Mouse (Mus musculus) neural tube, embryonic 14.5 days (tissue): ENCODE measurements around the gene H13. TPM values are rescaled to one million over a fixed set of nuclear protein-coding genes. Genes with fewer than 3 reads are reported as not detected.

ENCODE experiments used
- ATAC-seq: fragments of 200-750 bp; cut with Nextera tagmentation; 2 replicates; pipeline ENCODE4 v1.8.0; 2017; ENCODE audit warnings: low read depth, mild to moderate bottlenecking, moderate TSS enrichment, moderate library complexity
- H3K27ac ChIP-seq: fragments of 300-500 bp; sonication (generic); 2 replicates; pipeline ENCODE4 v1.5.1; 2014; ENCODE audit warnings: low read depth, mild to moderate bottlenecking, control low read depth, low read length, moderate library complexity, mixed read lengths
- H3K27me3 ChIP-seq: fragments of 300-500 bp; sonication (generic); 2 replicates; pipeline ENCODE4 v1.6.1; 2014; ENCODE audit warnings: low read length; ENCODE audit not compliant: control insufficient read depth, insufficient read depth
- H3K36me3 ChIP-seq: fragments of 300-500 bp; sonication (generic); 2 replicates; pipeline ENCODE4 v1.6.1; 2014; ENCODE audit warnings: low read length, mixed read lengths; ENCODE audit not compliant: control insufficient read depth, insufficient read depth
- H3K4me1 ChIP-seq: fragments of 300-500 bp; sonication (generic); 2 replicates; pipeline ENCODE4 v1.6.1; 2014; ENCODE audit warnings: low read length; ENCODE audit not compliant: control insufficient read depth, insufficient read depth
- H3K4me2 ChIP-seq: fragments of 300-500 bp; sonication (generic); 2 replicates; pipeline ENCODE4 v1.6.1; 2014; ENCODE audit warnings: mild to moderate bottlenecking, low read depth, low read length, control low read depth
- H3K4me3 ChIP-seq: fragments of 300-500 bp; sonication (generic); 2 replicates; pipeline ENCODE4 v1.5.1; 2014; ENCODE audit warnings: low read depth, low read length, control low read depth, mixed read lengths
- H3K9ac ChIP-seq: fragments of 300-500 bp; sonication (generic); replicated peaks from 2 replicates; pipeline ENCODE4 v1.6.1; 2014; ENCODE audit warnings: low read depth, mild to moderate bottlenecking, control low read depth, low read length, mixed read lengths
- H3K9me3 ChIP-seq: fragments of 300-500 bp; sonication (generic); 2 replicates; pipeline ENCODE4 v1.6.1; 2016; ENCODE audit warnings: low read length; ENCODE audit not compliant: control insufficient read depth
- WGBS: fragments of 180-500 bp; shearing (Covaris S2); extraction: QIAGEN DNeasy Blood & Tissue Kit; methylation state at CpG from one replicate; pipeline ENCODE4 v1.1.7; 2014; 5-methylcytosine and 5-hydroxymethylcytosine counted together
- polyA plus RNA-seq: library from polyadenylated mRNA; unstranded; fragments of >200 nt; fragmentation: Nextera tagmentation; extraction: Ambion mirVana; gene quantifications from 2 replicates; pipeline ENCODE4 v1.2.1, GENCODE M21; 2014

The H13 gene
- polyA plus RNA-seq, 1 experiment from 2014 or later: 160 TPM

GRCm38 (mm10) chr2:152738341-152738740 is 69.1 kb downstream of the H13 start:
- 54% methylated on average over 2 of the region's 2 CpGs for whole genome bisulfite sequencing
- ATAC-seq: no peak
- Histone ChIP-seq H3K4me2 (peak overlapping the region; percentile 85), H3K9ac (peak overlapping the region; percentile 3; the same call in 1 of the 2 replicates), H3K27me3 (no peaks in the 10 kb centered on the region), H3K9me3 (no peaks in the 10 kb centered on the region), H3K4me3 (peak overlapping the region; percentile 50), H3K27ac (peak overlapping the region; percentile 22; the same call in 1 of the 2 replicates), H3K36me3 (no peaks in the 10 kb centered on the region), H3K4me1 (peaks cover 25% of the 10 kb centered on the region)

- peak overlapping the region; percentile 33 for H3K4me3 ChIP-seq
- no peaks in the 10 kb centered on the region for H3K9me3 ChIP-seq
- H3K36me3 ChIP-seq: no peaks in the 10 kb centered on the region
- peak overlapping the region; percentile 56; the same call in 1 of the 2 replicates for H3K9ac ChIP-seq
- peaks cover 25% of the 10 kb centered on the region for H3K4me1 ChIP-seq
- H3K27me3 ChIP-seq: no peaks in the 10 kb centered on the region
- no peak overlapping the region for H3K27ac ChIP-seq
- ATAC-seq: peak; percentile 15; the same call in 1 of the 2 replicates
- peak overlapping the region; percentile 85 for H3K4me2 ChIP-seq
- WGBS: 3% methylated on average over 33 of the region's 36 CpGs
Measured at GRCm38 (mm10) chr2:152739031-152739841, 70.0 kb downstream of the H13 start.

- H3K4me2 ChIP-seq: no peak overlapping the region; the same call in 1 of the 2 replicates
- no peaks in the 10 kb centered on the region for H3K9me3 ChIP-seq
- ATAC-seq: no peak
- no peaks in the 10 kb centered on the region for H3K36me3 ChIP-seq
- H3K27me3 ChIP-seq: no peaks in the 10 kb centered on the region
- H3K4me1 ChIP-seq: peaks cover 20% of the 10 kb centered on the region
- no peak overlapping the region for H3K9ac ChIP-seq
- H3K4me3 ChIP-seq: no peak overlapping the region
- H3K27ac ChIP-seq: no peak overlapping the region
- 32% methylated on average over 3 of the region's 3 CpGs for WGBS
Measured at GRCm38 (mm10) chr2:152739842-152740260, 70.6 kb downstream of the H13 start.

- 58% methylated on average over 5 of the region's 5 CpGs for WGBS
- Histone ChIP-seq H3K4me2 (no peak overlapping the region), H3K27me3 (no peaks in the 10 kb centered on the region), H3K4me3 (no peak overlapping the region), H3K27ac (no peak overlapping the region), H3K4me1 (peaks cover 18% of the 10 kb centered on the region), H3K9ac (no peak overlapping the region), H3K9me3 (no peaks in the 10 kb centered on the region), H3K36me3 (no peaks in the 10 kb centered on the region)
- ATAC-seq: no peak
Measured at GRCm38 (mm10) chr2:152740490-152740889, 71.2 kb downstream of the H13 start.

- Histone ChIP-seq H3K4me2 (0 out of 2 replicates have a peak overlapping the region, but pooled peaks have one; percentile 5), H3K36me3 (no peaks in the 10 kb centered on the region), H3K4me3 (no peak overlapping the region), H3K4me1 (peaks cover 12% of the 10 kb centered on the region), H3K27me3 (no peaks in the 10 kb centered on the region), H3K27ac (0 out of 2 replicates have a peak overlapping the region, but pooled peaks have one; percentile 2), H3K9me3 (no peaks in the 10 kb centered on the region), H3K9ac (no peak overlapping the region)
- 50% methylated on average over 14 of the region's 14 CpGs for WGBS
- peak; percentile 38; the same call in 1 of the 2 replicates for ATAC-seq
Measured at GRCm38 (mm10) chr2:152741153-152742041, 72.1 kb downstream of the H13 start.

- H3K36me3 ChIP-seq: no peaks in the 10 kb centered on the region
- no peak overlapping the region for H3K9ac ChIP-seq
- 32% methylated on average over 10 of the region's 10 CpGs for WGBS
- H3K4me1 ChIP-seq: peaks cover 7% of the 10 kb centered on the region; the same call in 1 of the 2 replicates
- no peak overlapping the region for H3K4me3 ChIP-seq
- H3K4me2 ChIP-seq: no peak overlapping the region
- no peaks in the 10 kb centered on the region for H3K9me3 ChIP-seq
- ATAC-seq: peak; percentile 30; the same call in 1 of the 2 replicates
- no peak overlapping the region for H3K27ac ChIP-seq
- no peaks in the 10 kb centered on the region for H3K27me3 ChIP-seq
Measured at GRCm38 (mm10) chr2:152742435-152742834, 73.2 kb downstream of the H13 start.

- Histone ChIP-seq H3K4me2 (peak within 1 kb of the TSS; percentile 9; the same call in 1 of the 2 replicates), H3K27ac (no peak within 1 kb of the TSS), H3K4me1 (peaks cover 4% of the 10 kb centered on the region; the same call in 1 of the 2 replicates), H3K4me3 (no peak within 1 kb of the TSS), H3K27me3 (no peaks in the 10 kb centered on the region), H3K9ac (no peak within 1 kb of the TSS; the same call in 1 of the 2 replicates), H3K36me3 (no peaks in the 10 kb centered on the region), H3K9me3 (no peaks in the 10 kb centered on the region)
- no peak for ATAC-seq
- WGBS: 5% methylated on average over 30 of the region's 30 CpGs
Measured at GRCm38 (mm10) chr2:152753944-152754711, 84.9 kb downstream of the H13 start, which contains the start of gene Cox4i2. TSS of gene Cox4i2 (plus strand) at chr2:152754173.
